Mouse (Mus musculus): ENCODE measurements around the gene Lrrc26. TPM values are rescaled to one million over a fixed set of nuclear protein-coding genes. Genes with fewer than 3 reads are reported as not detected.

Gene Lrrc26
- polyA plus RNA-seq, 1 experiment from 2014 or later = 34.9 TPM

GRCm38 (mm10) chr2:25266720-25267119 is 23.0 kb upstream of the Lrrc26 start:
- ATAC-seq (ENCODE audit: low FRiP score, low TSS enrichment) (peak; percentile 25), DNase-seq (ENCODE audit: low spot score) (peak; percentile 83)
- 16% methylated on average over 2 of the region's 2 CpGs for WGBS
- H3K9me3 ChIP-seq (ENCODE audit: control insufficient read depth, low read length) = no peaks in the 10 kb centered on the region
- peak overlapping the region; percentile 98 for H3K4me2 ChIP-seq (replicated peaks; ENCODE audit: low read depth)
- no peaks in the 10 kb centered on the region; the same call in 1 of the 2 replicates for H3K36me3 ChIP-seq (ENCODE audit: control insufficient read depth, insufficient read depth, low read length)
- TF ChIP-seq EP300 (optimal IDR thresholded peaks at IDR 0.05) = no peak
- TF ChIP-seq CTCF (IDR thresholded peaks at IDR 0.05; ENCODE audit: low read depth) = no peak
- H3K27me3 ChIP-seq (ENCODE audit: control insufficient read depth, insufficient read depth, low read length) = no peaks in the 10 kb centered on the region
- peak overlapping the region; percentile 83; the same call in 1 of the 2 replicates for H3K9ac ChIP-seq (ENCODE audit: low read length)
- peak overlapping the region; percentile 23 for H3K4me3 ChIP-seq (ENCODE audit: low read depth, low read length)
- H3K4me1 ChIP-seq (replicated peaks; ENCODE audit: control insufficient read depth, insufficient read depth) = peaks cover 11% of the 10 kb centered on the region
- peak overlapping the region; percentile 92 for H3K27ac ChIP-seq (replicated peaks)

GRCm38 (mm10) chr2:25267241-25267640 is 22.5 kb upstream of the Lrrc26 start:
- Histone ChIP-seq H3K4me2 (replicated peaks; ENCODE audit: low read depth) (peak overlapping the region; percentile 98), H3K4me1 (replicated peaks; ENCODE audit: control insufficient read depth, insufficient read depth) (peaks cover 11% of the 10 kb centered on the region), H3K9me3 (ENCODE audit: control insufficient read depth, low read length) (no peaks in the 10 kb centered on the region), H3K27ac (replicated peaks) (peak overlapping the region; percentile 92), H3K4me3 (ENCODE audit: low read depth, low read length) (peak overlapping the region; percentile 23; the same call in 1 of the 2 replicates), H3K27me3 (ENCODE audit: control insufficient read depth, insufficient read depth, low read length) (no peaks in the 10 kb centered on the region), H3K9ac (ENCODE audit: low read length) (peak overlapping the region; percentile 13; the same call in 1 of the 2 replicates), H3K36me3 (ENCODE audit: control insufficient read depth, insufficient read depth, low read length) (no peaks in the 10 kb centered on the region; the same call in 1 of the 2 replicates)
- DNase-seq (ENCODE audit: low spot score) (no peak), ATAC-seq (ENCODE audit: low FRiP score, low TSS enrichment) (no peak)
- TF ChIP-seq EP300 (optimal IDR thresholded peaks at IDR 0.05) (no peak), CTCF (IDR thresholded peaks at IDR 0.05; ENCODE audit: low read depth) (no peak)

- H3K27ac ChIP-seq (replicated peaks) = peak overlapping the region; percentile 92
- H3K9ac ChIP-seq (ENCODE audit: low read length) = peak overlapping the region; percentile 13
- no peak for ATAC-seq (ENCODE audit: low FRiP score, low TSS enrichment)
- WGBS = 77% methylated on average over 4 of the region's 4 CpGs
- no peak for TF ChIP-seq CTCF (IDR thresholded peaks at IDR 0.05; ENCODE audit: low read depth)
- no peak for TF ChIP-seq EP300 (optimal IDR thresholded peaks at IDR 0.05)
- H3K9me3 ChIP-seq (ENCODE audit: control insufficient read depth, low read length) = no peaks in the 10 kb centered on the region
- no peaks in the 10 kb centered on the region; the same call in 1 of the 2 replicates for H3K36me3 ChIP-seq (ENCODE audit: control insufficient read depth, insufficient read depth, low read length)
- DNase-seq (ENCODE audit: low spot score) = no peak
- H3K4me2 ChIP-seq (replicated peaks; ENCODE audit: low read depth) = peak overlapping the region; percentile 98; the same call in 1 of the 2 replicates
- H3K4me3 ChIP-seq (ENCODE audit: low read depth, low read length) = no peak overlapping the region
- H3K27me3 ChIP-seq (ENCODE audit: control insufficient read depth, insufficient read depth, low read length) = no peaks in the 10 kb centered on the region
- peaks cover 11% of the 10 kb centered on the region for H3K4me1 ChIP-seq (replicated peaks; ENCODE audit: control insufficient read depth, insufficient read depth)
These were observed 21.9 kb upstream of the Lrrc26 start for GRCm38 (mm10) chr2:25267746-25268309.

GRCm38 (mm10) chr2:25271827-25272511 is 17.7 kb upstream of the Lrrc26 start, which contains the start of the genes Ssna1 and Anapc2:
TSS of gene Ssna1 (minus strand) at chr2:25272438.
TSS of gene Anapc2 (plus strand) at chr2:25272478.
- Histone ChIP-seq H3K9me3 (ENCODE audit: control insufficient read depth, low read length) (no peaks in the 10 kb centered on the region), H3K36me3 (ENCODE audit: control insufficient read depth, insufficient read depth, low read length) (peaks cover 14% of the 10 kb centered on the region), H3K4me3 (ENCODE audit: low read depth, low read length) (peak within 1 kb of the TSS; percentile 74), H3K9ac (ENCODE audit: low read length) (peak within 1 kb of the TSS; percentile 87), H3K4me1 (replicated peaks; ENCODE audit: control insufficient read depth, insufficient read depth) (peaks cover 9% of the 10 kb centered on the region), H3K27ac (replicated peaks) (peak within 1 kb of the TSS; percentile 93), H3K27me3 (ENCODE audit: control insufficient read depth, insufficient read depth, low read length) (no peaks in the 10 kb centered on the region), H3K4me2 (replicated peaks; ENCODE audit: low read depth) (peak within 1 kb of the TSS; percentile 95)
- ATAC-seq (ENCODE audit: low FRiP score, low TSS enrichment) = peak; percentile 95
- under 1% methylated on average over 55 of the region's 55 CpGs for WGBS
- peak; percentile 99 for DNase-seq (ENCODE audit: low spot score)
- peak; percentile 68 for TF ChIP-seq CTCF (IDR thresholded peaks at IDR 0.05; ENCODE audit: low read depth)
- no peak for TF ChIP-seq EP300 (optimal IDR thresholded peaks at IDR 0.05)

- H3K4me3 ChIP-seq (ENCODE audit: low read depth, low read length) = peak overlapping the region; percentile 74
- WGBS = under 1% methylated on average over 29 of the region's 29 CpGs
- no peaks in the 10 kb centered on the region for H3K9me3 ChIP-seq (ENCODE audit: control insufficient read depth, low read length)
- TF ChIP-seq EP300 (optimal IDR thresholded peaks at IDR 0.05) (no peak), CTCF (IDR thresholded peaks at IDR 0.05; ENCODE audit: low read depth) (no peak)
- peaks cover 9% of the 10 kb centered on the region for H3K4me1 ChIP-seq (replicated peaks; ENCODE audit: control insufficient read depth, insufficient read depth)
- H3K36me3 ChIP-seq (ENCODE audit: control insufficient read depth, insufficient read depth, low read length) = peaks cover 18% of the 10 kb centered on the region
- H3K4me2 ChIP-seq (replicated peaks; ENCODE audit: low read depth) = peak overlapping the region; percentile 95
- H3K27ac ChIP-seq (replicated peaks) = peak overlapping the region; percentile 84
- no peaks in the 10 kb centered on the region for H3K27me3 ChIP-seq (ENCODE audit: control insufficient read depth, insufficient read depth, low read length)
- peak; percentile 38 for ATAC-seq (ENCODE audit: low FRiP score, low TSS enrichment)
- no peak for DNase-seq (ENCODE audit: low spot score)
- peak overlapping the region; percentile 87 for H3K9ac ChIP-seq (ENCODE audit: low read length)
These were observed 17.2 kb upstream of the Lrrc26 start for GRCm38 (mm10) chr2:25272515-25272914.

- Histone ChIP-seq H3K4me1 (replicated peaks; ENCODE audit: control insufficient read depth, insufficient read depth) (peaks cover 9% of the 10 kb centered on the region; the same call in 1 of the 2 replicates), H3K4me3 (ENCODE audit: low read depth, low read length) (peak overlapping the region; percentile 74), H3K36me3 (ENCODE audit: control insufficient read depth, insufficient read depth, low read length) (peaks cover 23% of the 10 kb centered on the region), H3K9ac (ENCODE audit: low read length) (peak overlapping the region; percentile 87), H3K4me2 (replicated peaks; ENCODE audit: low read depth) (peak overlapping the region; percentile 95), H3K9me3 (ENCODE audit: control insufficient read depth, low read length) (no peaks in the 10 kb centered on the region), H3K27me3 (ENCODE audit: control insufficient read depth, insufficient read depth, low read length) (no peaks in the 10 kb centered on the region), H3K27ac (replicated peaks) (peak overlapping the region; percentile 84)
- 27% methylated on average over 16 of the region's 16 CpGs for WGBS
- ATAC-seq (ENCODE audit: low FRiP score, low TSS enrichment) = no peak
- DNase-seq (ENCODE audit: low spot score) = no peak
- TF ChIP-seq EP300 (optimal IDR thresholded peaks at IDR 0.05) (no peak), CTCF (IDR thresholded peaks at IDR 0.05; ENCODE audit: low read depth) (no peak)
These were observed 16.7 kb upstream of the Lrrc26 start for GRCm38 (mm10) chr2:25273010-25273409.
